Mouse (Mus musculus) layer of hippocampus, adult 9-11 months (tissue): ENCODE results near the gene Slc44a5.

Experiments used
- DNase-seq: peaks from one replicate; pipeline ENCODE4 v3.0.0; 2022

Slc44a5 gene

GRCm38 (mm10) chr3:153973171-153973948 lies at the start of gene Slc44a5:
Gene Slc44a5, plus strand, starts transcription at chr3:153973436.
- peak; percentile 43 for DNase-seq

GRCm38 (mm10) chr3:153926333-153926732 lies 46.9 kb upstream of the Slc44a5 start:
- no peak for DNase-seq

GRCm38 (mm10) chr3:153929526-153929925 lies 43.7 kb upstream of the Slc44a5 start:
- DNase-seq: no peak

- DNase-seq: no peak
These were observed 40.8 kb upstream of the Slc44a5 start for GRCm38 (mm10) chr3:153932461-153932860.

GRCm38 (mm10) chr3:153935878-153936277 lies 37.4 kb upstream of the Slc44a5 start:
- no peak for DNase-seq

- no peak for DNase-seq
These were observed 36.0 kb upstream of the Slc44a5 start for GRCm38 (mm10) chr3:153937116-153937810.

- no peak for DNase-seq
These were observed 33.2 kb upstream of the Slc44a5 start for GRCm38 (mm10) chr3:153940021-153940420.

GRCm38 (mm10) chr3:153940486-153940885 lies 32.8 kb upstream of the Slc44a5 start:
- no peak for DNase-seq

- DNase-seq: no peak
These were observed 31.6 kb upstream of the Slc44a5 start for GRCm38 (mm10) chr3:153941613-153942012.

GRCm38 (mm10) chr3:153943003-153943640 lies 30.1 kb upstream of the Slc44a5 start:
- no peak for DNase-seq

- DNase-seq: no peak
These were observed 29.3 kb upstream of the Slc44a5 start for GRCm38 (mm10) chr3:153943901-153944334.

GRCm38 (mm10) chr3:153944335-153944990 lies 28.8 kb upstream of the Slc44a5 start, which contains the start of gene Acadm:
Gene Acadm, minus strand, starts transcription at chr3:153944632.
- DNase-seq: peak; percentile 98

GRCm38 (mm10) chr3:153947271-153947670 lies 26.0 kb upstream of the Slc44a5 start:
- DNase-seq: no peak

GRCm38 (mm10) chr3:153948176-153948575 lies 25.1 kb upstream of the Slc44a5 start:
- no peak for DNase-seq

GRCm38 (mm10) chr3:153957916-153958315 lies 15.3 kb upstream of the Slc44a5 start:
- DNase-seq: no peak

- DNase-seq: no peak
These were observed 14.1 kb upstream of the Slc44a5 start for GRCm38 (mm10) chr3:153959035-153959730.

- DNase-seq: no peak
These were observed 13.5 kb upstream of the Slc44a5 start for GRCm38 (mm10) chr3:153959731-153960207.

- DNase-seq: no peak
These were observed 12.4 kb upstream of the Slc44a5 start for GRCm38 (mm10) chr3:153960884-153961283.

- DNase-seq: no peak
These were observed 11.4 kb upstream of the Slc44a5 start for GRCm38 (mm10) chr3:153961632-153962389.

- DNase-seq: no peak
These were observed 5.8 kb upstream of the Slc44a5 start for GRCm38 (mm10) chr3:153967447-153967846.

- peak; percentile 51 for DNase-seq
These were observed 4.7 kb upstream of the Slc44a5 start for GRCm38 (mm10) chr3:153968549-153968948.
